Mouse (Mus musculus) adipocyte (in vitro differentiated cells): ENCODE data around the gene Doc2g.
"Not testable (repeated sequence)": the region's sequence is repeated elsewhere in the genome, so short reads cannot be mapped to it uniquely, and the experiment has no call there.

Experiments used
- DNase-seq: peaks from one replicate; pipeline ENCODE4 v3.0.0-alpha.2; 2016; ENCODE audit warnings: low spot score

Doc2g gene

DNA sequence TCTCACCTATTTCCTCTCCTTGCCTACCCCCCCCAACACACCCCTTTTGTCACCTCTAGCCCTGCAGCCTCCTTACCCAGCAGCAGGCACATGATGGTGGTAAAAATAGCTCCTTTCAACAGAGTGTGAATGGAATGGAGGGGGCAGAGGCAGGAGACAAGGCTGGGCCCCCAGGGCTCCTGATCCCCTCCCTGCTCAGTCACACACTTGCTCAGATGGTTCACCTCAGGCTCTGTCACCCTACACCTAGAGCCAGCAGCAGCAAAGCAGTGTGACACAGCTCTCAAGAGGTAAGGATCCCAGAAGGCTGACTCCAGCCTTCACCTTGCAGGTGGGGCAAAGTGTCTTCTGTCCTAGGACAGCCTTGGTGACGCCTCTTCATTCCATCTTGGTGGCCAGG, at the start of gene Doc2g:
Gene Doc2g, plus strand, starts transcription at position 202 of the 400 bp plus-strand sequence.
- DNase-seq, result no peak

DNA sequence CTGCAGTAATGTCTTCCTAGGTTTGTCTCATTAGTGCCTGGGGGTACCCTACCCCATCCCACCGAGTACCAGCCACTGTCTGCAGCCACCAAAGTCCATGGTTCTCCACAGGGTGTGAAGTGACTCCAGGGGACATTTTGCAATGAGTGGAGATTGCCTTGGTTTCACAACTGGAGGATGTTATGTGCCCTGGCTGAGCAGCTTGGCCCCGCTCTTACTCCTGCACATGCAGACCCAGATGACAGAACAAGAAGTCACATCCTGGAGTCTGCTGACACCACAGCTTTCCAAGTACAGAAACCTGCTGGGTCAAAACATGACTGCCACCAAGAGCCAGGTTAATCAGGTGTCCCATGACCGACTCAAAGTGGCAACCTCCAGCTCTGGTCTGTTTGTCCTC, 48.1 kb upstream of the Doc2g start:
- DNase-seq, result peak; percentile 30

DNA sequence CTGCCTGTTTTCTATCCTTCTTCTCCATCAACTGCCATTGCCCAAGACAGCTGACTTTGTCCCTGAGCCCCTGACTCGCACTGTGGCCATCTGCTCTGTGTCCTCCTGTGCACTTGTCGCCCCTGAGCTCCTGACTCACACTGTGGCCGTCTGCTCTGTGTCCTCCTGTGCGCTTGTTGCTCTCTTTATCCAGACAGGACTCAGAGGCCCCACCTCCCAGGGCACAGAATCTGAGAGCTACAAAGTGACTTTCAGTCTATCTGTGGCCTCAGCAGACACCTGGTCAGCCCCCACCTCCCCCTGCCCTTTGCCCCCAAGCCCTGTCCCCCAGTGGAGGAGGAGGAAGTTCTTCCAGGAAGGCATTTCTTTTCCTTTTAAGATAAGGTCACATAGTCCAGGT, 47.3 kb upstream of the Doc2g start:
- DNase-seq, result no peak

DNA sequence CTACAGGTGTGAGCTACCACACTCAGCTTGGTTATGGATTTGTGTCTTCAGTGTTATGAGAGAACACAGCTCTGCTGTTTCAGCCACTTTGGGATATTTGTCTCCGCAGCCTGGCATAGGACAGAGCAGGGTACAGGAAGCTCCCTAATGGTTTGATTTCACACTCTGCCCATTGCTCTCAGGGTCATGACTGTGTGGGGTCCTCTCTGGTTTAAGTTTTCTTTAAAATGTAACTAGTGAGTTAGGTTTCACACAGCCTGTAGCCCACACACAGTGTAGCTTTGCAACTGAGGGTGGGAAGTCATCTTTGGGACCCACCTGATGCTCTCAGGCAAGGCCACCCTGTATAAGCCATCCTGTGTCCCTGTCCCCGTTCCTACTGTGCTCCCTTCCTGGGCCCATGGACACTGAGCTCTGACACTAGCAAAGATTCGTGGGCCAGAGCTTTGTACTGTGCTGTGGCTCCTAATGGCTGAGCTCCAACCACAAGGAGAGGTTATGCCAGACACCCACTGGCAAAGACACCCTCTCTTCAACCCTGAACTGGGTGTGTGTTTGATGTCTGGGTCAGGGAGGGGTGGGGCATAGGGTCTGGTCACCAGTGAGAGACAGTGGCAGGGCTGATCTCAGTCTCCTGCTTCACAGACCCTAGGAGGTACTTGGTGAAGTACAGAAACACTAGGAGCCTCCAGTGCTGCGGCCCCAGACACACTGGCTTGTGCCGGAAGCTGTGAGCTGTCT, 45.6 kb upstream of the Doc2g start:
- DNase-seq, result not testable (repeated sequence)

DNA sequence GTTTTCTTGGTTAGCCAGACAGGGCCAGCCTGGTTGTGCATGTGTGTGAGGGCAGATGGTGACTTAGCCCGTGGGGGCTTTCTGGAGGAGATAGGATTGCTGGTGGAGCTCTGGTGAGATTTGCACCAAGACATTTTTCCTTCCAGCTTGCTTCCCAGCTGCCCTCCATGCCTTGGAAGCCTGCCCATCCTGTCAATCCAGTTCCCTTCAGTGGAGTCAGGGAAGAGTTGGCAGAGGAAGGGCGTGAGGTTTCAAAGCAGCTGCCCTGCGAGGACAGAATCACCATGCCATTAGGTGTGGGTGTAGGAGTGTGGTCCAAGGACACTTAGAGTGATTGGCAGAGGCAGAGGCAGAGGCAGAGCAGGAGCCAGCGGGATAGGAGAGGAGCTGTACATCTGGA, 44.6 kb upstream of the Doc2g start, which contains the start of gene Aldh3b3:
Gene Aldh3b3, plus strand, starts transcription at position 176 of the 400 bp plus-strand sequence.
- peak; percentile 66 for DNase-seq

DNA sequence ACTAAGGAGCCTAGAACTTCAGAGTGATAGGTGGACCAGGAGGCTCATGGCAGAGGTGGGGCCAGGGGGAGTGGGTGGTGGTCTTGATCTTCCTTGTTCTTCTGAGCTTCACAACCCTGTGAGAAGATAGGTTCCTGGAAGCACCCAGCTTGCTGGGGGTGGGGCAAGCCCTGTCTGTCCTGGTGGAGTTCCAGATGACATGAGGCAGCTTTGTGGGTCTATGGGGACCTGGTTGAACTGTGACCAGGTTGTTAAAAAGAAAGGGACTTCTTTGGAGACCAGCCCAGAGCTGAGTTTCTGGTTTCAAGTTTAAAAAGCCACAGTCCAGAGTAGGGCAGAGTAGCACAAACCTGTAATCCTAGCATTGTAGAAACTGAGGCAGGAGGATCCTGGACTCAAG, 44.1 kb upstream of the Doc2g start:
- peak; percentile 62 for DNase-seq

DNA sequence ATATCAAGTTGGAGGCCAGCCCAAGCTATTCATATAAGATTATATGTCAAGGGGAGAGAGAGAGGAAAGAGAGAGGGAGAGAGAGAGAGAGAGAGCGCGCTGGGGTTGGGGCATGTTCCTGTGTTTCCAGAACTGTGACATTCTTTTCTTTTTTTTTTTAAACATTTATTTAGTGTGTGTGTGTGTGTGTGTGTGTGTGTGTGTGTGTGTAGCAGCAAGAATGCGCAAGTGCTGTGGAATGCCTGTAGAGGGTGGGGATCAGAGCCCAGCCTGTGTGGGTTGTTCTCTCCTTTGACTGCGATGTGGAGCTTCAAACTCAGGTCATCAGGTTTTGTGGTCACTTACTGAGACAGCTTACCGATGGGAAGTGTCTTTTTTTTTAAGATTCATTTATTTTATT, 42.9 kb upstream of the Doc2g start:
- DNase-seq, result no peak

DNA sequence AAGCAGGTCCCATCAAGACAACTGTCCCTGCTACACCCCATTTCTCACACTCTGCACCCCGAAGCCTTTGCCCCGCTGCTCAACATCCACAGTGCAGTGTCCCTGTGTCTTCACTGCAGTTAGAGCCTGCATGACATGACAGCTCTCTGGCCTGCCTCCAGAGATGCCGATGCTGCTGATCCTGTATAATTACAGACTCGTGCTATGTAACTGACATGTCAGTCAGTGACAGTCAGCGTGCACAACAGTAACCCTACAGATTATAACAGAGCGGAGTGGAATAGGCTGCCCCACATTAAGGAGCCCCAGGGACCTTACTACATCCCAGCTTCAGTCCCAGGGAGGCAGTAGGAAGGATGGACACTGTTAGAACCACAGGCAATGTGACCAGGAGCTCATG, 41.3 kb upstream of the Doc2g start:
- DNase-seq, result not testable (repeated sequence)

DNA sequence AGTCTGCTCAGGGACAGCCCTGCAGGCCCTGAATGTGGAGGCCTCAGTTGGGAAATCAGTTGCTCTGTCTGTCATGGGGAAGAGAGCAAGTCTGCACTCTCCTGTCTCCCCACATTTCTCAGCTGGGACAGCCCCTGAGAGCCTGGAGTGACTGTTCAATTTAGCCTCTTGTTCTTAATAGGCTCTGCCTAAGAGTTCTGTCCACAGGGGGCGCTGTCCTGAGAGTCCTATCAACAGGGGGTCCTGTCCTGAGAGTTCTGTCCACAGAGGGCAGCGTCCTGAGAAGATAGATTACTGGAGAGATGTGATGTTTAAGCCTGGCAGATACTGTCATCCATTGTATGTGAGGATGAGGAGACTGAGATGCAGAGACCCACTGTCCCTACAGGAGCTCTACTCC, 40.6 kb upstream of the Doc2g start:
- DNase-seq, result peak; percentile 51

DNA sequence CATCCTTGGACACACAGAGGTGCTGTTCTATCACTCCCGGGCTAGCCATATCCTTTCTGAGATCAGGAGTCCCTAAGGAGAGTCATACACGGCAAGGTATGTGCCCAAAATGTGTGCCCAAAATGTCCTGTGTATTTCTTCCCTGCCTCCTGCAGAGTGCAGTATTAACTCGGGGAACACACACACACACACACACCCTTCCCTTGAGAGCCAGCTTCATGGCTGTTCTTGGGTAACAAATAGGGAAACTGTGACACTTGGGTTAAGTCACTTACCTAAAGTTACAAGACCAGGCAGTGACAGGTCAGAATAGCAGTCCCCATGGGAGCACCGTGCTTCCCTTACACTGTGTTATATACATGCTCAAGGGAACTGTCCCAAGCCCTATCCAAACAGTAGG, 39.1 kb upstream of the Doc2g start:
- DNase-seq, result no peak

DNA sequence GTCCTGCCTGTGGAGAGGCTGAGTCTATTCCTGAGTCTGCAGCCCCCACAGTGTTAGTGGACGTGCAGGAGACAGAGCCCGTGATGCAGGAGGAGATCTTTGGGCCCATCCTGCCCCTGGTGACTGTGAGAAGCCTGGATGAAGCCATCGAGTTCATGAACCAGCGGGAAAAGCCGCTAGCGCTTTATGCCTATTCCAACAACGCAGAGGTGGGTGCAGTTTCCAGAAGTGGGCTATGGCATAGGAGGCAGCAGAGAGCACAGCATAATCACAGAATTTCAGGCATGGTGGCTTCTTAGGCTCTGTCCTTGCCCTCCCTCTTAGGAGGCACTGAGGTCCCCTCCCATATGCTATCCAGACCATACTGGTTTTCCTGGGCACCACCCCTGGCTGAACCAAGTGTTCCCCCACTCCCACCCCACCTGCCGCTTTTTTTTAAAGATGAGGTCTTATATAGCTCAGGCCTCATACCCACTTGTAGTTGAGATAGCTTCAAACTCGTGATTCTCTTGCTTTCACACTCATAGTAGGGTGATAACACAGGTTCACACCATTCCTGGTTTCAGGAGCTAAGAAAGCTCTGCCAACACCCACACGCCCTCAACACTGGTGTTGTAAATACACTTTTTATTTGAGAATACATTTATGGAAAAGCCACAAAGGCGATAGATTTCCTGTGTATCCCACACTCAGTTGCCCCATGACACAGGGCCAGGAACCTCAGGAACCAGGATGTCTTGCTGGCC, 36.6 kb upstream of the Doc2g start:
- DNase-seq, result no peak

DNA sequence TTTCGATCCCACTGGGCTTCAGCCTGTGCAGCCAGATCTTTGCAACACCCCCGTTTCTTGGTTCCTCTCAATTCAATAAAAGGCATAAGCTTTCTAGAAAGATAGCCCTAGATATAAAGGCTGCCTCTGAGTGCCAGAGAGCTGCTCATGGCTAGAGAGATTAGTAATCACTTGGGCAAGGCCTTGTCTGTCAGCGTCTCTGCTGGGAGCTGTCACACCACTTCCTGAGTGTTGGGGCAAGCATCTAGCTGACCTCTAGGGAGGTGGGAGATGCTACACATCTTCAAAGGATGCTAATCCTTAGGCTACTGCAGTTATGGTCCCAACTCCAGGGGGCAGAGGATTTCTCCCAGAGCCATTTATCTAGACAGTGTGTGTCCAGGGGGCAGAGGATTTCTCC, 35.9 kb upstream of the Doc2g start:
- no peak for DNase-seq

DNA sequence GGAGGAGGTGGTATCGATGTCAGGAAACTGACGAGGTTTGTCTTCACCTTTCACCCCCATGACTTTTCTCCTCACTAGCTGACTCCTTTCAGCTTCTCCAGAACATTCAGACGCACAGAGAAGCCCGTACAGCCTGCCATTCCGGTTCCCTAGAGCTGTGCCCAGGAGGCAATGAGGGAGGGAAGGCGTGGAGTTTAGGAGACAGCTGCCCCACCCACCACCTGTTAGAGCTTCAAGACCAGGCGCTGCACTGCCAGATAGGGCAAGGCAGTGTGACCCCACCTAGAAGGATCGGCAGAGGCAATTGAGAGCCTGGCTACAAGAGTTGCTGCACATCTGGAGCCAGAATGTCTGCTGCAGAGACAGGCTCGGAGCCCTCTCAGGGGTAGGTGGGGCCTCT, 30.9 kb upstream of the Doc2g start, which contains the start of gene Aldh3b2:
Gene Aldh3b2, plus strand, starts transcription at position 100 of the 400 bp plus-strand sequence.
- peak; percentile 38 for DNase-seq

DNA sequence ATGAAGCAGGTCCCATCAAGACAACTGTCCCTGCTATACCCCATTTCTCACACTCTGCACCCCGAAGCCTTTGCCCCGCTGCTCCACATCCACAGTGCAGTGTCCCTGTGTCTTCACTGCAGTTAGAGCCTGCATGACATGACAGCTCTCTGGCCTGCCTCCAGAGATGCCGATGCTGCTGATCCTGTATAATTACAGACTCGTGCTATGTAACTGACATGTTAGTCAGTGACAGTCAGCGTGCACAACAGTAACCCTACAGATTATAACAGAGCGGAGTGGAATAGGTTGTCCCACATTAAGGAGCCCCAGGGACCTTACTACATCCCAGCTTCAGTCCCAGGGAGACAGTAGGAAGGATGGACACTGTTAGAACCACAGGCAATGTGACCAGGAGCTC, 28.5 kb upstream of the Doc2g start:
- not testable (repeated sequence) for DNase-seq

DNA sequence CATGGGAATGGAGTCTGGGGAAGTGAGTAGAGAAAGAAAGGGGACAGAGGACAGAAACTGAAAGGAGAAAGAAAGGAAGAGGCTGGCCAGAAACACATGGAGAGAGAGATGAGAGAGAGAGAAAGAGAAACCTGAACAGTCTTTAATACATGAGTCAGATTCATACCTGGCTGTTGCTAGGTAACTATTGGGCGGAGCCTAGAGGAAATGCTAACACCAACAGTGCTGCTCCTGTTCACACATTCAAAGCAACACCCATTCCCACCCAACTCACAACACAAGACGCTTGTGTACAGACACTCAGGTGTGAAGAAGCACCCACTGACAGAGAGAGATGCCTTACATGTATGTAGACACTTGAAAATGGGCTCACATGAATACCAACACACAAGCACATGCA, 27.2 kb upstream of the Doc2g start:
- no peak for DNase-seq

DNA sequence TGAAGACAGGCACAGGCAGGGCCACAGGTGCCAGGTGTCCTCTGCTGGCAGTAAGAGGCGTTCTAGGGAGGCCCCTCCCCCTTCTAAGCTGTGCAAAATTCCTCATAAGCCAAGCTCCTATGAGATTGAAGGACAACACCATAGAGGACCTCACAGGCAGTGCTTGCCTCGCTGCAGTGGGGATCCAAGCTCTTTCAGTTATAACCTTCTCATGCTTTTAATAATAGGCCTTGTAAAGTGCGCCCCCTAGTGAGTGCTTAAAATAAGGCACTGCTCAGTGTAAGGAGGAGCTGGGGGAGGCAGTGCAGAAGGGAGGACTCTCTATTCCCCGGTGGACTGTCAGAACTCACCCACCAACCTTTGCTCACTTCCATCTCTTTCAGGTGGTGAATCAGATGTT, 22.8 kb upstream of the Doc2g start:
- peak; percentile 93 for DNase-seq

DNA sequence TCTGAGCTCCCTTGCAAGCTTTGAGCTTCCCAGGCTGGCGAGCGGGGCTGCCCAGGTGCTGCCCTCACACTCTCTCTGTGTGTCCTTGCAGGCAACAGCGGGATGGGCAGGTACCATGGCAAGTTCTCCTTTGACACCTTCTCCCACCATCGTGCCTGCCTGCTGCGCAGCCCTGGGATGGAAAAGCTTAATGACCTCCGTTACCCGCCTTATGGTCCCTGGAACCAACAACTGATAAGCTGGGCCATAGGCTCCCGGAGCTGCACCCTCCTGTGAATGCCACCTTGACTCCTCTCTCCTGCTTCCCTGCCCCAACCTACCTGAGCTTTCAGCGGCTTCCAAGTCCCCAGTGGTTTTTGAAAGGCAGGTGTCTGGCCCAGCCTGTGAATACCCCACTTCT, 22.2 kb upstream of the Doc2g start:
- no peak for DNase-seq

DNA sequence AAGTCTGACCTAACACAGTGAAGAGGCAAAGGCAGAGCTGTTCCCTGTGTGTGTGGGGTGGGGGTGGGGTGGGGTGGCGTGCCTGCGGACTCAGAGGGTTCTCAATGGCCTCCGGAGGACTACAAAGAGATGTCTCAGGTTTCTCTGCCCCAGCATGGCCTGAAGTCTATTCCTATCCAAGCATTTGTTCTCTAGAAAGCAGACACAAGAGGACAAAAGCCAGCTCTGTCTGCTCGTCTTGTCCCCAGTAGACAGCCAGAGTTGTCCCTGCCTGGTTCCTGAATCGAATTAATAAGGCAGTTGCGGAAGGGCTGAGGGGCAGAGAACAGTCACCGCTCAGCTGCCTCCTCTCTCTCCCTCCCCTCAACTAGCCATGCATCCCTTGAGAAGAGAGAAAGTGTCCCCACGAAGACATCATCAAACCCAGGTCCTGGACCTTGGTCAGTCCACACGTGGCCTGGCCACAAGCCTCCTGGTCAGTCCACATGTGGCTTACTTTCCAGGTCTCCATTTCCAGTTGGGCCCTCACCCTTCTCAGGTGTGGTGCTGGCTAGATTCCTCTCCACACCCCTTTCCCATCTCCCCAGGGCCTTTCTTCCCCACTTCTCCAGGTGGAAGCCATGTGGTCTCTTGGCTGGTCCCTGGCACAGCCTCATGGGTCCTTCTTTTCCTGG, 19.4 kb upstream of the Doc2g start:
- DNase-seq, result no peak

DNA sequence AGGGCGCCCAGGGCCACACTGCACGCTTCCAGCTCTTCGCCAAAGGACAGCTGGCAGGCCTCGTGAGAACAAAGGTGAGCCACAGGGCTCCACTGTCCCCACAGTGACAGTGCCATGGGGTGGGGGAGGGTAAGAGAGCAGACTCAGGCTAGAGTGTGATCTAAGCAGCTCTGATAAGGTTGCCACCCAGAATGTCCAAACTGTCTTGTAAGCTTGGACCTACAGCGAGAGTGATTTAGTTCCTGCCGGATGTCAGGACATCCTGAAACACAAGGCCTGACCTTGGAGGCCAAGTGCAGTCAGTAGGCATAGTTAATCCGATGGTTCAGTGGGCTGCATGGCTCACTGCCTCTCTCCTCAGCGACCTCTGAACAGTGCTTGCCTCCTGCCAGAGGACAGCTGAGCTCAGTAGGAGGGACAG, 17.8 kb upstream of the Doc2g start:
- DNase-seq, result peak; percentile 47

DNA sequence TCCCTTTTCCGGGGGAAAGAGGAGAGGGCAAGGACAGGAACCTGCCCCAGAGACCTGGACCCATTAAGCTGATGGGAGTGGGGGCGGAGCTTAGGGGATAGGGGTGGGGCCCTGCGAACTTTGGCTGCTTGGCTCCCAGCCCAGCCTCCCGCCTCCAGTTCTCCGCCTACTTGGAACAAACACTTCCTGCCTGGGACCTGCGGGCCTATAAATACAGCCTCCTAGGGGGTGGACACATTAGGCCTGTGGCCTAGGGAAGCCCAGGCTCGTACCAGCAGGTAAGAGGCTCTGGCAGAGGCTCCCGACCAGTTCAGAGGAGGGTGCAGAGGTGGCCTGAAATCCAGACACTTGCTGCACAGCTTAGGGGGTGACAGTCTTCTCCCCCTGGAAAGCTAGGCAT, 16.8 kb upstream of the Doc2g start, which contains the start of gene Acy3:
Gene Acy3, plus strand, starts transcription at position 237 of the 400 bp plus-strand sequence.
- DNase-seq, result peak; percentile 83

DNA sequence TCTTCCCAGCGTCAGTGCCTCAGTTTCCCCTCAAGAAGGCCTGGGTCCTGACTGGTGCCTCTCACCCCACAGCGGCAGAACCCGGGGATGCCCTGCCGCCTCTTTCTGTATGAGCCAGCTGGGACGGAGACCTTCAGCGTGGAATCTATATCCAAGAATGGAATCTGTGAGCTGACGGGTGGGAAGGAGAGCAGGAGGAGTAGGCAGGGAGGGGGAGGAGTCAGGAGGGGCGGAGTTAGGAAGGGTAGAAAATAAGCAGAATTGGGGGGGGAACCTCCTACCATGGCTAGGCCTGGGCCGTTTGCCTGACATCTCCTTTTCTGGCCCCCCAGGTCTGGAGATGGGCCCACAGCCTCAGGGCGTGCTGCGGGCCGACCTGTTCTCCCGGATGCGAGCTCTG, 15.0 kb upstream of the Doc2g start:
- no peak for DNase-seq

DNA sequence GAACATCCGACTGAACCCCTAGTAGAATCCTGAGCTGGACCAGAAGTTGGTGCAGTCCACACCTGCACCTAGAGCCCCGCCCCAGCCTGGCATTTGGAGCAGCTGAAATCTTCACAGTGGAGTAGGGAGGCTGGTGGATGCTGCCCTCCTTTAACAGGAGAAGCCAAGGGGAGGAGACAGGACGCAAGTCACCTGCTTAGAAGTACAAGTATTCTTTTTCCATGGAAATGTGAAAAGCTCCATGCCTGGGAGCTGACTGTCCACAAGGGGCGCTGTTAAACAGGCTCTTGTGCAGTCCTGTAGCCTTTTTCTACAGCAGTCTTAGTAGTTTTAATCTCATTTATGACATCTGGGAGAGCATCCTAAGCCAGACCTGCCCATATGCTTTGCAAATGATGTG, 14.4 kb upstream of the Doc2g start:
- DNase-seq, result no peak

DNA sequence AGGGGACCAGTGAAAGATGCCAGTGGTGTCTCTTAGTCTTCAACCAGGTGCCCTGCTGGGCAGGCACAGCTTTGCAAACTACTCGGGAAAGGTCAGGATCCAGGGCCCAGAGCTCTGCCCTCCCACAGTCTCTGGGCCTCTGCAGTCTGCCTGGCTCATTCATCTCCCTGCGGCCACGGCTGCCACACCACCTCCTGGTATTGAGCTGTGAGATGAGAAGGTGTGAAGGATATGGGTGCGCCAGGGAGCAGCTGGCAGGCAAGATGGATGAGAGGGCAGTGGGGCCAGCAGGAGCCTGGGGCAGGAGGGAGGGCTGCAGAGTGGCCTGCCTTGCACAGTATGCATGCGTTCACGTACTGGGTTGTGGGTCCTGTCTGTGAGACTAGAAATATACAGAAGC, 12.3 kb upstream of the Doc2g start:
- no peak for DNase-seq
